Mouse (Mus musculus) mature B cell (primary cell): ENCODE results near the gene Mon1b.

Experiments used
- in situ Hi-C: fragments of 300-500 bp; cut with MboI; formaldehyde crosslinking; loops from 2 replicates; pipeline ENCODE4 v1.14.3; 2019

Gene Mon1b

GRCm38 (mm10) chr8:113634670-113635591, at the start of gene Mon1b:
Mon1b (plus strand) TSS chr8:113635587.
- in situ Hi-C loops = loop anchor here (10.0 to 25.0 kb wide), 4 partner anchors 502 to 1773 kb away; partner anchors contain the start of genes Cfdp1, Nudt7 and Wwox

DNA sequence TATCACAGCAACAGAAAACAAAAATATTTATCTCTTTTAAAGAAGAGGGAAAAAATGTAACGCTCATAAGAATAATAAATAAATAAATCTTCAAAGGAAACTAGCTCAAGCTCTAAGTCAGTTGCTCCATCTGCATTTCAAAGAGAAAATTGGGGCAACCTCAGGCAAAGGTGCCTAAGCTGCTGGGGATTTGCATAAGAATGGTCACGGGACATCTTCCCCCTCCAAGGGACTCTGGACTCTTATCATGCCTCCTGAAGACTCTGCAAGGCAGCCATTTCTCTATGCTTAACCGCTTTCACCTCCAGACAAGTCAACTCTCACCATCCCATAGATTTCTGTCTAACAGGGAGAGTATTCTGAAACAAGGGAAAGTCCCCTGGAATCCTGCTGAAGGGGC, 37.0 kb upstream of the Mon1b start:
- in situ Hi-C loops = no loop called here

- in situ Hi-C loops = loop anchor here (10.0 to 25.0 kb wide), 4 partner anchors 505 to 1770 kb away; partner anchors contain the start of genes Cfdp1, Nudt7 and Wwox
Observed at GRCm38 (mm10) chr8:113632634-113633033, 2.8 kb upstream of the Mon1b start.

GRCm38 (mm10) chr8:113634161-113634560, 1.2 kb upstream of the Mon1b start:
- in situ Hi-C loops = loop anchor here (10.0 to 25.0 kb wide), 4 partner anchors 503 to 1772 kb away; partner anchors contain the start of genes Cfdp1, Nudt7 and Wwox

GRCm38 (mm10) chr8:113635592-113636279, 349 bp downstream of the Mon1b start:
- in situ Hi-C loops = loop anchor here (10.0 to 25.0 kb wide), 4 partner anchors 502 to 1773 kb away; partner anchors contain the start of genes Cfdp1, Nudt7 and Wwox

DNA sequence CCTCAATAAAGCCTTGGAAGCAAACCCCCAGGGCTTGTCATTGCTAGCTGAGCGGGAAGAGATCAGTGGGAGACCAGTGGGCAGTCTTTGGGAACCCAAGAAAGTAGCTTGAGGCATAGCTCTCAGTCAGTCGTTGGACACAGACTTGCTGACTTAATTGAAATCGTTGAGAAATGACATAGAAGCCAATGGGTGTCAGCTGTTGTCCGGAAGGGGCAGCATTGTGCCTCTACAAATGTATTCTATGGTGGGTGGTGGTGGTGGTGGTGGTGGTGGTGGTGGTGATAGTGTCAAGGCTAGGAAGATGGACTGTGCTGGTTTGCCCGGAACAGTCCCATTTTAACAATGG, 867 bp downstream of the Mon1b start:
- in situ Hi-C loops = loop anchor here (10.0 to 25.0 kb wide), 4 partner anchors 501 to 1774 kb away; partner anchors contain the start of genes Cfdp1, Nudt7 and Wwox

- in situ Hi-C loops = loop anchor here (25.0 kb wide), 3 partner anchors 497 to 1778 kb away; partner anchors contain the start of genes Cfdp1 and Nudt7
Observed at GRCm38 (mm10) chr8:113640357-113640756, 5.0 kb downstream of the Mon1b start.

DNA sequence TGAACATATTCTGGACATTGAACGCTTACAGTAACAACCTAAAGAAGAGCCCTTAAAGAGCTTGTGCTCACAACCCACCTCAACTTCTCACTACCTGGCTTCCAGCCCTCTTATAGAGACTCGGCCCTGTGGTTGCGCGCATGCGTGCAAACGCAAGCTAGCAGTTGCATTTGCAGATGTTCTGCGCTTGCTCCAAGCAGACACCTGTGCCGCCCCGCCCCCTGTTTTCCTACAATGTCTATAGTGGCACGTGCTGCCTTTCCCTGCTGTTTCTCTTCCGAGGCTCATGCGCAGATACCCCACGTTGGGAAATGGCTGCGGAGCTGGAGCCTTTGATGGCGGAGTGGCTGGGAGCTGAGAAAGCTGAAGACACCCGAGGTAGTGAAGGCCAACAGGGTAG, 7.5 kb downstream of the Mon1b start, which contains the start of gene Syce1l:
TSS of gene Syce1l (plus strand) at position 288 of the 400 bp plus-strand sequence.
- in situ Hi-C loops = loop anchor here (25.0 kb wide), 3 partner anchors 494 to 1781 kb away; partner anchors contain the start of genes Cfdp1 and Nudt7

- in situ Hi-C loops = loop anchor here (25.0 kb wide), 3 partner anchors 494 to 1781 kb away; partner anchors contain the start of genes Cfdp1 and Nudt7
Observed at GRCm38 (mm10) chr8:113643479-113644210, 8.3 kb downstream of the Mon1b start.

DNA sequence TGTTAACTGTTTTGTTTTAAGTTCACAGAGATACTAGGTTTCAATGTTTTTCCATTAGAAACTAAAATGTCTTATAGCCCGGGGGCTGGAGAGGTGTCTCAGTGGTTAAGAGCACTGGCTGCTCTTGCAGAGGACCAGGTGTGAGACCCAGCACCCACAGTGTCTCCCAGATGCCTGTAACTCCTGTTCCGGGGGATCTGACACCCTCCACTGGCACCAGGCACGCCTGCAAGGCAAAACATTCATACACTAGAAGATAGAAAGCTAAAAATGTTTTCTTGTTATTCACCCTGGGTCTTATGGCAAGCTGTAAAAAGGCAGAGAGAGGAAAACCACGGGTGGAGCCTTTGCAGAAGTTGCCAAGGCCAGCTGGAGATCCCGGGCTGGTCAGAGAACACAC, 9.8 kb downstream of the Mon1b start:
- in situ Hi-C loops = loop anchor here (25.0 kb wide), 3 partner anchors 492 to 1783 kb away; partner anchors contain the start of genes Cfdp1 and Nudt7

GRCm38 (mm10) chr8:113652450-113652849, 17.1 kb downstream of the Mon1b start:
- in situ Hi-C loops = no loop called here

DNA sequence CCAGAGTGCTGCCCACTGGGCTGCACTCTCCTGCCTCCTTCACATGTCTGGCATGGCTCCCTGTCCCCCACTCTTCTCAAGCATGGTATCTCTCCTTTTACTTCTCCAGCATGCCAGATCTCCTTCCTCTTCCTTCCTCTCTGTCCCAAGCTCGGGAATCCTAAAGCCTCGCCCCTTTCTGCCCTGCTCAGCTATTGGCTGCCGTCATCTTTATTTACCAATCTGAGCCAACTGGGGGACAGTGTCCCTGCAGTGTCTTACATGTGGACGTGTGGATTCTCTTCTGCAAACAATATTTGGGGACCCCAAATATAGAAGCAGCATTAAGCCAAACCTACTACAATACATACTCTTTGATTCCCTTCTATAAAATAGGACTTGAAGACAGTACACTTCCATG, 17.8 kb downstream of the Mon1b start:
- in situ Hi-C loops = no loop called here

GRCm38 (mm10) chr8:113656154-113656553, 20.8 kb downstream of the Mon1b start:
- in situ Hi-C loops = no loop called here

DNA sequence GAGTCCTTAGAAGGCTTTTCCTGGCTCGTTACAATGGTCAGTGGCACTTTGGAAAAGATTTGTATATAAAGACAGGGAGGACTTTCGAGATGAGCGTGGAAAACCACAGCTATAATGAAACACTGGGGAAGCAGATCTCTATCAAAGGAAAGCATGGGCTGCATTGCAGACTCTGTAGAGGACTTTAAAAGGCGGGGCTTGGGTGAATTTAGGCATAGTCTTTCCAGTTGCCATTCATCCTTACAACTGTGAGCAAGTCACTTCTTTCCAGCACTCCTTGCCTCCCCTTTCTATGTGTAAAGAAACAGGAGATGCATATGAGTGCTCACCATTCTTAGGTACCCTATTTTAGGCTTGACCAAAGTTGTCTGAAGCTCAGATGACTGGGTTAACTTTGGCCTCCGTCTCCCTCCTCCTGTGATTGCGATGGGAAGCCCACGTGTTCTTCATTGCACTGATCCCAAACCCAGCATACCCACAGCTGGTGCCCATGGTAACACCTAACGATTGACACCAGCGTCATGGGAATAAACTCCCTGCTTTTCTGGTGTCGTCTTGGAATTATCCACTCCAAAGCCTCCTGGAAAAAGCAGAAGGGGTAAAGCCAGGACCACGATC, 21.4 kb downstream of the Mon1b start:
- in situ Hi-C loops = no loop called here

GRCm38 (mm10) chr8:113660128-113660527, 24.7 kb downstream of the Mon1b start:
- in situ Hi-C loops = no loop called here

- in situ Hi-C loops = no loop called here
Observed at GRCm38 (mm10) chr8:113664544-113664943, 29.2 kb downstream of the Mon1b start.

GRCm38 (mm10) chr8:113665036-113665435, 29.6 kb downstream of the Mon1b start:
- in situ Hi-C loops = no loop called here

GRCm38 (mm10) chr8:113665951-113666350, 30.6 kb downstream of the Mon1b start:
- in situ Hi-C loops = no loop called here

DNA sequence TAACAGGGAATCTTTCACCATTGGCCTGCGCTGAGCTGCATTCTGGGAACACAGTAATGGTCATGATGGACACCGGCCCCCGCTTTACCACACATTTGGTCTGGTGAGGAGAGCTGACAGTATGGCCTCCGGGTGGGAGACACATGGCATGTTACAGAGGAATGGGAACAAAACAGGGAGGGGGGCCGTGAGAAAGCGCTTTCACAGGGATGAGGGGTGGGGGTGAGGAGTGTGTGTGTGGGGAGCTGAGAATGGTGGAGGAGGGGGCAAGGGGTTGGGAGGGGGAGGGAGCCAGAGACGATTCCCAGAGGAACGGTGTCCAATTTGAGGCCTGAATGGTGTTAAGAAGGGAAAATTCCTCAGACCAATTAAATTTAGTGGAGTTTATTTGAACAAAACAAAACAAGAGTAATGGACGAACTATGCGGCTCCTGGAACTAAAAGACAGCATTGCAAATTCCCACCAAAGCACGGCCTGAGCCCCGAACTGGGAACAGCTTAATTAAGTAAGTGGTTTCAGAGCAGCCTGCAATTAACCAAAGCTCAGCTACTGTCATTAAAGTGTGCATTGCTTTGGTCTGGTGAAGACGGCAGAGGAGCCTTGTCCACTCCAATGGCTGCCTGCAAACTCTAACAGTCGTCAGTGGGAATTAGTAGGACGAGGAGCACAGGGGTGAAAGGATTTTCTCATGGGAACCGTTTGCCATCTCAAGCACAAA, 31.5 kb downstream of the Mon1b start:
- in situ Hi-C loops = no loop called here

DNA sequence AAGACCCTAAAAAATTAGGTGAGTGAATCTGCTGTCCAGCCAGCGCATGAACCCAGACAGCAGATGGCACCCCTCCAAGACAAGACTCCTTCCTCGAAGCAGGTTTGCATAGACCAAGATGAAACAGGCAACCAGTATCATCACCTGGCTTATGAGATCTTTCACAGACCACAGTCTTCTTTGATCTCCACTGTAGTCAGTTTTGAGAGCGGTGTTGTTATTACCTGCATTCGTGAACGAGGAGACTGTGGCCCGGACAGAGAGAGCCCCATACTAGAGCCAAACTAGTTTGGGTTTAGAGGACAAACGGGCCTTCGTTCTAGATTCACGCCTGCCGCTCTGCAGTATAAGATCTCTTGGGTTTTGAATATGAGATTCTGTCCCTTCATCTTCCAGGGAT, 34.5 kb downstream of the Mon1b start:
- in situ Hi-C loops = no loop called here
